Mouse (Mus musculus) intestine, postnatal 0 days (tissue): Measurements from ENCODE around the gene E130308A19Rik. TPM values are rescaled to one million over a fixed set of nuclear protein-coding genes. Genes with fewer than 3 reads are reported as not detected.
A peak's percentile ranks its signal among the peaks of the same experiment; 100 is the strongest.

Experiments used
- ATAC-seq: fragments of 200-750 bp; cut with Nextera tagmentation; 2 replicates; pipeline ENCODE4 v1.8.0; 2017; ENCODE audit warnings: mild to moderate bottlenecking, moderate TSS enrichment, moderate library complexity
- H3K27ac ChIP-seq: fragments of 300-500 bp; sonication (generic); 2 replicates; pipeline ENCODE4 v1.5.1; 2014; ENCODE audit warnings: mild to moderate bottlenecking, low read depth, low read length, moderate library complexity
- H3K27me3 ChIP-seq: fragments of 300-500 bp; sonication (generic); replicated peaks from 2 replicates; pipeline ENCODE4 v1.6.1; 2014; ENCODE audit warnings: low read length, mixed read lengths; ENCODE audit not compliant: control insufficient read depth, insufficient read depth
- H3K36me3 ChIP-seq: fragments of 300-500 bp; sonication (generic); 2 replicates; pipeline ENCODE4 v1.6.1; 2014; ENCODE audit warnings: mild to moderate bottlenecking, moderate library complexity; ENCODE audit not compliant: control insufficient read depth, insufficient read depth
- H3K4me1 ChIP-seq: fragments of 300-500 bp; sonication (generic); replicated peaks from 2 replicates; pipeline ENCODE4 v1.6.1; 2014; ENCODE audit warnings: antibody characterized with exemption, low read length, mixed read lengths; ENCODE audit not compliant: control insufficient read depth, insufficient read depth
- H3K4me2 ChIP-seq: fragments of 300-500 bp; sonication (generic); replicated peaks from 2 replicates; pipeline ENCODE4 v1.6.1; 2014; ENCODE audit warnings: low read depth, mild to moderate bottlenecking, moderate library complexity
- H3K4me3 ChIP-seq: fragments of 300-500 bp; sonication (generic); 2 replicates; pipeline ENCODE4 v1.5.1; 2014; ENCODE audit warnings: low read depth, low read length
- H3K9ac ChIP-seq: fragments of 300-500 bp; sonication (generic); 2 replicates; pipeline ENCODE4 v1.6.1; 2014; ENCODE audit warnings: mild to moderate bottlenecking, low read depth, low read length
- H3K9me3 ChIP-seq: fragments of 300-500 bp; sonication (generic); 2 replicates; pipeline ENCODE4 v1.6.1; 2016; ENCODE audit warnings: mixed run types; ENCODE audit not compliant: control insufficient read depth
- CTCF ChIP-seq: sonication (generic); IDR thresholded peaks from 2 replicates; pipeline ENCODE4 v1.5.1; 2016; ENCODE audit warnings: low read depth, mild to moderate bottlenecking, control low read depth, antibody characterized with exemption, moderate library complexity
- WGBS: fragments of 180-500 bp; shearing (Covaris S2); extraction: QIAGEN DNeasy Blood & Tissue Kit; methylation state at CpG from one replicate; pipeline ENCODE4 v1.1.7; 2014; 5-methylcytosine and 5-hydroxymethylcytosine counted together
- polyA plus RNA-seq: library from polyadenylated mRNA; unstranded; fragments of >200 nt; fragmentation: Nextera tagmentation; extraction: Ambion mirVana; gene quantifications from 2 replicates; pipeline ENCODE4 v1.2.1, GENCODE M21; 2015

The E130308A19Rik gene
- polyA plus RNA-seq, 1 experiment from 2014 or later, result 6.6 TPM

- Histone ChIP-seq H3K27ac (no peak overlapping the region), H3K27me3 (no peaks in the 10 kb centered on the region), H3K4me1 (no peaks in the 10 kb centered on the region), H3K4me2 (no peak overlapping the region), H3K9me3 (no peaks in the 10 kb centered on the region), H3K36me3 (no peaks in the 10 kb centered on the region), H3K4me3 (no peak overlapping the region), H3K9ac (no peak overlapping the region)
- WGBS, result 99% methylated on average over 4 of the region's 4 CpGs
- no peak for ATAC-seq
- TF ChIP-seq CTCF, result peak; percentile 59
Measured at GRCm38 (mm10) chr4:59739321-59739720, 113.3 kb downstream of the E130308A19Rik start.

- Histone ChIP-seq H3K9ac (no peak overlapping the region), H3K4me3 (no peak overlapping the region), H3K27ac (no peak overlapping the region), H3K36me3 (no peaks in the 10 kb centered on the region), H3K4me1 (no peaks in the 10 kb centered on the region), H3K4me2 (no peak overlapping the region), H3K9me3 (no peaks in the 10 kb centered on the region), H3K27me3 (no peaks in the 10 kb centered on the region)
- 66% methylated on average over 2 of the region's 2 CpGs for WGBS
- TF ChIP-seq CTCF, result no peak
- ATAC-seq, result no peak
Measured at GRCm38 (mm10) chr4:59739882-59740281, 113.9 kb downstream of the E130308A19Rik start.

GRCm38 (mm10) chr4:59753491-59754140 lies 127.6 kb downstream of the E130308A19Rik start:
- Histone ChIP-seq H3K27ac (no peak overlapping the region), H3K27me3 (no peaks in the 10 kb centered on the region), H3K4me2 (no peak overlapping the region), H3K9me3 (no peaks in the 10 kb centered on the region), H3K36me3 (peaks cover 5% of the 10 kb centered on the region; the same call in 1 of the 2 replicates), H3K9ac (no peak overlapping the region), H3K4me3 (no peak overlapping the region), H3K4me1 (no peaks in the 10 kb centered on the region)
- TF ChIP-seq CTCF, result no peak
- 70% methylated on average over 13 of the region's 13 CpGs for WGBS
- ATAC-seq, result no peak

DNA sequence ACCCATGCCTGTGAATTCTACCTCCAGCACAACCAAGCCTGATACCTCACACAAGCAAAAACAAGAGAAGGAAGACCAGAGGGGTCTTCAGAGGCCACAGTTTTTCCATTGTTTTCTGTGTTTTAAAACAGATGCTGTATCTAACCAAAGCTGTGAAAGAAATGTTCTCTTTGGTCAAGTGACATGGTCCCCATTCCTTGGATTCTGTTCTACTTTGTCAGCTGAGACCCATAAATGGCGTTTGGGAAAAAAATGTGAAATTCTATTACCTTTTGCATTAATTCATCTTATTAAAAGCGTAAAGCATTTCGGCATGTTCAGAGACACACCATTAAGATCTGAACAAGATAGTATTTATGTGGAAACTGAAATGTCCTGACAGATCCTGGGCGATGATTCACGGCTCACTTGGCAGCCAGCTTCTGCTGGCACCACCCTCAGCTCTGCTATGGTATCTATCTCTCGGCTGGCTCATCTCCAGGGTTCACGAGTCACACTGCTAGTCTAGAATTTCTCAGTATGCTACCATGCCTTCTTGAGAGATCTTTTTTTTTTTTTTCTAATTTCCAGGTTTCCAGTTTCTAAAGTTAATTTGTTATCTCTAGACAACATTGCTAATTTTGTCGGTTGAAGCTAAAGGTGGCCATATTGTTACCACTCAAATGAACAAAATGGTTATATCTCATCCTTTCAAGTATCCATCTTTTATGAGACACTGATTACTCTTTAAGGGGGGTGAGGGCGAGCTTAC lies 130.5 kb downstream of the E130308A19Rik start:
- no peak overlapping the region for H3K4me3 ChIP-seq
- TF ChIP-seq CTCF, result no peak
- no peak overlapping the region for H3K9ac ChIP-seq
- no peaks in the 10 kb centered on the region for H3K9me3 ChIP-seq
- 85% methylated on average over 9 of the region's 9 CpGs for WGBS
- no peaks in the 10 kb centered on the region for H3K27me3 ChIP-seq
- no peak overlapping the region for H3K27ac ChIP-seq
- peaks cover 5% of the 10 kb centered on the region; the same call in 1 of the 2 replicates for H3K36me3 ChIP-seq
- ATAC-seq, result no peak
- H3K4me2 ChIP-seq, result no peak overlapping the region
- no peaks in the 10 kb centered on the region for H3K4me1 ChIP-seq

DNA sequence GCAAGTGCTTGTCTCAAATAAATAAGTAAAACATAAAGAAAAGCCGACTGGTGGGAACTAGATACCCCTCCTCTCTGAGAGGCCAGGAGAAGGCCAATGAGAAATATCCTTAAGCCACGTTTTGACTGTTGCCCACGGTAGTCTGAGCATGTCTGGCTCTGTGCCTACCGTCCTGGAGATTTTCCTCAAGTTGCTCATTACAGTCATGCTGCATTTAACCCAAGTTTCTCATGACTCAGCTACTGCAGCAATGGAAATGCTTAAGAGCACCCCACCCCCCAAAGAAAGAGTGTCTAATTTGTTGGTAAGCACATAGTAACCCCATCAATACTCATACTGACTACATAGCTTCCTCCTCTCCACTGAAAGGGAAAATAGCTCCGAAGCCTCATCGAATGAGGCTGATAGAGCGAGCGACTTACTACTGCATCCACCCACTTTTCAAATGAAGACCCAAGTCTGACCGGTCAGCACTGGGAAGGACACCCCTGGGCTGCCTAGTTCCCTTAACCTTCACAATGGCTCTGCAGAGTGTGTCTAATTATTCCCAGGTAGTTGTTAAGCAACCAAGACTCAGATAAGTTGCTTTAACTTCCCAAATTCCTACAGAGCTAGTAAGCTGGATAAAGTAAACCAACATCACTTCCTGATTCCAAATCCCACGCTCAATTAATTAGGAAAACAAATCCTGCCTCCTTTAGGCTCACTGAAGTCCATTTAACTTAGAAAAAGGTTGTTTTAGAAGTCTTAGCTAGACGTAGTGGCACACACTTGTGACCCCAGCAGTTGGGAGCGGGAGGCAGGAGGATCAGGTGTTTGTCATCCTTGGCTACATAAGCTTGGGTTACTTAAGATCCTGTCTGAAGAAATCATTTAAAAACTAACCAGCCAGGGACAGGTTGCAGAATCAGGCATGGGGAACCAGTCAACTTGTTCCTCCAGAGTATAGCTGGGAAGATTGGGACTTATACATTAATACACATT lies 131.7 kb downstream of the E130308A19Rik start:
- Histone ChIP-seq H3K4me3 (no peak overlapping the region), H3K9me3 (no peaks in the 10 kb centered on the region), H3K9ac (no peak overlapping the region), H3K27ac (no peak overlapping the region), H3K36me3 (peaks cover 1% of the 10 kb centered on the region; the same call in 1 of the 2 replicates), H3K27me3 (no peaks in the 10 kb centered on the region), H3K4me1 (no peaks in the 10 kb centered on the region), H3K4me2 (no peak overlapping the region)
- no peak for ATAC-seq
- TF ChIP-seq CTCF, result no peak
- 81% methylated on average over 12 of the region's 12 CpGs for WGBS

DNA sequence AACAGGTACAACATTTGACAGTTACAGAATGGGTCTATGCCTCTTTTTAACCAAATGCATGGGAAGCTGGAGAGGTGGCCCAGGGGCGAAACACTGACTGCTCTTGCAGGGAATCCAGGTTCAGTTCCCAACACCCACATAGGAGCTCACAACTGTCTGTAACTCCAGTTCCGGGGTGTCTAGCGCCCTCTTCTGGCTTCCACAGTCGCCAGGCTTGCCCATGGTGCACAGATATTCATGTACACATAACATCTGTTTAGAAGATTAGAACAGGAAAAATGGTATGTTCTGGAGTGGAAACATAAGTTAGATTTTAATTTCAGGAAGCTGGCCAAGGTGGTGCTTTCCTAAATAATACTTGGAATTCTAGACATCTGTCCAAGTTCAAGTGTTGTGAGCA lies 134.0 kb downstream of the E130308A19Rik start:
- Histone ChIP-seq H3K27me3 (no peaks in the 10 kb centered on the region), H3K4me2 (no peak overlapping the region), H3K4me3 (no peak overlapping the region), H3K27ac (no peak overlapping the region), H3K9ac (no peak overlapping the region), H3K4me1 (no peaks in the 10 kb centered on the region), H3K36me3 (no peaks in the 10 kb centered on the region), H3K9me3 (no peaks in the 10 kb centered on the region)
- TF ChIP-seq CTCF, result peak; percentile 27
- no peak for ATAC-seq
- 78% methylated on average over 4 of the region's 4 CpGs for WGBS
